Comparison of ENCODE assay signal across 20 mouse cellular contexts in the genomic region with DNA sequence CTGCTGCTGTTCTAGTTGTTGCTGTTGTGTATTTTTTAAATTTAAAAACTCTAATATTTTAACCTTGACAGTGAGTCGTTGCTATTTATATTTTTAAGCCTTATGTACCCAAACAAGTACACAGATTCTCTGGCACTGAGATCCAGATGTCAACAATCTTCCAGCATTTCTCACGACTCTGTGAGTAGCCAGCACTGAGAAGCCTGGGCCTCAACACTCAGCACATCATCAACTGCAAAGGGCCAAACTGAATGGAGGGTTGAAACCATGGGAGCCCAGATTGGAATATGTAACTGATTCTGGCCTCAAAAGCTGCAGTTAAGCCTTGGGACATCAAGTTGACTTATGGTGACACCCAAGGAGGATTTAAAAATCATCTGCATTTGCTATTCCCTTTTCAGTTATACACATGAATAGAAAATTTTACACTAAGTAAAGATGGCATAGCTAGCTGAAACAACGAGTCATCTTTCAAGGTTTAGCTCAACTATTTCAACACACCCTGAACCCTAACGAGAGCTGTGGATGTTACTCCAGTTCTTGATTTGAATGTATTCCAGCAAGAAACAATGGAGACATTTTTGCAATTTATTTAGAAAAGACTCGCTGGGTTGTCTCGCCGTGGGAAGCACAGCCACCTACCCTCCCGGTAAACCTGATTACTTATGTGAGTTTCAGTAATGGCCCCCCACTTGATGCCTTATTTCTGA.
"Had no signal": no experiment of that assay in that cellular context is flagged by ENCODE, and none has a peak within 500 bp of the region (broad histone marks: within the 10 kb centered on the region; RNA-seq: fewer than 3 reads in every experiment).

No protein-coding gene starts in this region.

- H3K9me3 ChIP-seq: limb, embryonic 10.5 days; limb, embryonic 13.5 days; liver, embryonic 12.5 days; liver, embryonic 15.5 days; midbrain, embryonic 13.5 days; neural tube, embryonic 13.5 days; stomach, embryonic 15.5 days had no signal

- H3K4me1 ChIP-seq: limb, embryonic 10.5 days; limb, embryonic 13.5 days; liver, embryonic 12.5 days; liver, embryonic 15.5 days; midbrain, embryonic 13.5 days; neural tube, embryonic 13.5 days; stomach, embryonic 15.5 days had no signal

- H3K4me3 ChIP-seq: layer of hippocampus, adult 2 months; limb, embryonic 10.5 days; limb, embryonic 13.5 days; liver, embryonic 12.5 days; liver, embryonic 15.5 days; midbrain, embryonic 13.5 days; myocyte; neural tube, embryonic 13.5 days; stomach, embryonic 15.5 days had no signal

- H3K27ac ChIP-seq: kidney, postnatal 0 days; layer of hippocampus, adult 2 months; limb, embryonic 10.5 days; limb, embryonic 13.5 days; liver, embryonic 12.5 days; liver, embryonic 15.5 days; midbrain, embryonic 13.5 days; neural tube, embryonic 13.5 days; stomach, embryonic 15.5 days had no signal

- H3K27me3 ChIP-seq: limb, embryonic 13.5 days; liver, embryonic 12.5 days; liver, embryonic 15.5 days; midbrain, embryonic 13.5 days; neural tube, embryonic 13.5 days; stomach, embryonic 15.5 days had no signal

- ATAC-seq: intestine, postnatal 0 days; liver, embryonic 12.5 days; midbrain, embryonic 13.5 days; midbrain, embryonic 16.5 days had no signal

- H3K9ac ChIP-seq: limb, embryonic 13.5 days; liver, embryonic 12.5 days; liver, embryonic 15.5 days; midbrain, embryonic 13.5 days; neural tube, embryonic 13.5 days; stomach, embryonic 15.5 days had no signal

- H3K4me2 ChIP-seq: limb, embryonic 13.5 days; liver, embryonic 12.5 days; liver, embryonic 15.5 days; midbrain, embryonic 13.5 days; neural tube, embryonic 13.5 days; stomach, embryonic 15.5 days had no signal

- DNase-seq: kidney, adult 2 months; kidney, postnatal 25 days; layer of hippocampus, adult 9-11 months; liver; retina, postnatal 1 day; right cerebral cortex, postnatal 25 days; spleen, adult 18-20 months; thymus, postnatal 25 days had no signal

- H3K36me3 ChIP-seq: limb, embryonic 10.5 days; limb, embryonic 13.5 days; liver, embryonic 12.5 days; liver, embryonic 15.5 days; midbrain, embryonic 13.5 days; neural tube, embryonic 13.5 days; stomach, embryonic 15.5 days had no signal
